Mouse (Mus musculus) forebrain, embryonic 10.5 days (tissue): ENCODE measurements around the gene Cdk15. TPM values are rescaled to one million over a fixed set of nuclear protein-coding genes. Genes with fewer than 3 reads are reported as not detected.
A peak's percentile ranks its signal among the peaks of the same experiment; 100 is the strongest.

Source experiments
- DNase-seq: peaks from one replicate; pipeline ENCODE4 v3.0.0-alpha.2; 2017; ENCODE audit warnings: low spot score; ENCODE audit errors: extremely low spot score
- H3K27ac ChIP-seq: fragments of 300-500 bp; sonication (generic); 2 replicates; pipeline ENCODE4 v1.5.1; 2016; ENCODE audit warnings: mild to moderate bottlenecking
- H3K27me3 ChIP-seq: fragments of 300-500 bp; sonication (generic); 2 replicates; pipeline ENCODE4 v1.6.1; 2016; ENCODE audit warnings: mild to moderate bottlenecking; ENCODE audit not compliant: poor library complexity, severe bottlenecking
- H3K36me3 ChIP-seq: fragments of 300-500 bp; sonication (generic); replicated peaks from 2 replicates; pipeline ENCODE4 v1.6.1; 2016; ENCODE audit warnings: mild to moderate bottlenecking, moderate library complexity
- H3K4me1 ChIP-seq: fragments of 300-500 bp; sonication (generic); 2 replicates; pipeline ENCODE4 v1.6.1; 2016
- H3K4me3 ChIP-seq: fragments of 300-500 bp; sonication (generic); 2 replicates; pipeline ENCODE4 v1.5.1; 2016; ENCODE audit warnings: mild to moderate bottlenecking, moderate library complexity
- H3K9me3 ChIP-seq: fragments of 300-500 bp; sonication (generic); 2 replicates; pipeline ENCODE4 v1.6.1; 2016; ENCODE audit warnings: mild to moderate bottlenecking, moderate library complexity
- WGBS: fragments of 180-500 bp; shearing (Covaris S2); methylation state at CpG from one replicate; pipeline ENCODE4 v1.1.7; 2016; 5-methylcytosine and 5-hydroxymethylcytosine counted together
- polyA plus RNA-seq: library from polyadenylated mRNA; unstranded; fragments of >200 nt; fragmentation: Nextera tagmentation; extraction: Ambion mirVana; gene quantifications from 2 replicates; pipeline ENCODE4 v1.2.1, GENCODE M21; 2016

Gene Cdk15
- polyA plus RNA-seq, 1 experiment from 2014 or later: 0.29 TPM

DNA sequence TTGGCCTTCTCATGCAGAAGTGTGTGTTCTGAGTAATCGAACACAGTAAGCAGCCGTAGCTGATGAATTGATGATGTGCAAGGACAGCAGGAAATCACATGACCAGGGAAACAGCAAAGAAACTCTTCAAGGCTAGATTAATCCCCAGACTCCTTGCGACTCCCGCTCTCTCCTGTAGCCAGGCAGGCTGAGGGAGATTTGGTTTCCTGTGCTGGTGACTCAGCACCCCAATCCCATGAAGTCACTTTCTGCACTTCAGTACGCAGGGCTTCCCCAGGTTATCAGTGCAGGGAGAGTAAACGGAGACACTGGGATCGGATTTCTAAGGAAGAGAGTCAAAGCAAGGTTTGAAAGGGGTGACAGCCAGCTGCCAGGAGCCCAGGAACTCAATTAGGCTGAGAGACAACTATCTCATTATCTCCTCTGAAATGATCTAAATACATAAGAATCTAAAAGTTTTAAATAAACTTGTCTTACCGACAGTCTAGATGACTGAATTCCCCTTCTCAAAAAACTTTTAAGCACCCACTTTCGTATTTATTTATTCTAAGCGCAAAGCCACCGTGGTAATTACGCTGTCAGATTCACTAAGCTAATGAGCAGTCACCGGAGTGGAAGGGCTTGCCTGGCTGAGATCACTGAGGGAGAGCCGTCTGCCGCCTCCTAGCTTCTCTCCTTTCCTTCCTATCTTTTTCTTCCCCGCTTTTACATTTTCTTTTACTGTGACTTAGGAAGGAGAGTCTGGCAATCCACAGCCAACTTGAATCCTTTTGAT is 84.3 kb downstream of the Cdk15 start:
- WGBS: 6% methylated on average over 16 of the region's 16 CpGs
- peaks cover 3% of the 10 kb centered on the region for H3K36me3 ChIP-seq

GRCm38 (mm10) chr1:59341697-59342096 is 85.0 kb downstream of the Cdk15 start:
- H3K4me1 ChIP-seq: peaks cover 37% of the 10 kb centered on the region
- peak overlapping the region; percentile 86 for H3K27ac ChIP-seq
- 20% methylated on average over 3 of the region's 3 CpGs for WGBS
- H3K4me3 ChIP-seq: peak overlapping the region; percentile 37; the same call in 1 of the 2 replicates
- peaks cover 3% of the 10 kb centered on the region for H3K36me3 ChIP-seq
- DNase-seq: no peak
- H3K9me3 ChIP-seq: peaks cover 10% of the 10 kb centered on the region
- H3K27me3 ChIP-seq: no peaks in the 10 kb centered on the region; the same call in 1 of the 2 replicates

More for the DNA sequence above, 84.3 kb downstream of the Cdk15 start:
- Histone ChIP-seq H3K9me3 (peaks cover 10% of the 10 kb centered on the region), H3K27ac (peak overlapping the region; percentile 86), H3K4me1 (peaks cover 37% of the 10 kb centered on the region), H3K4me3 (peak overlapping the region; percentile 37), H3K27me3 (no peaks in the 10 kb centered on the region; the same call in 1 of the 2 replicates)
- peak; percentile 47 for DNase-seq

DNA sequence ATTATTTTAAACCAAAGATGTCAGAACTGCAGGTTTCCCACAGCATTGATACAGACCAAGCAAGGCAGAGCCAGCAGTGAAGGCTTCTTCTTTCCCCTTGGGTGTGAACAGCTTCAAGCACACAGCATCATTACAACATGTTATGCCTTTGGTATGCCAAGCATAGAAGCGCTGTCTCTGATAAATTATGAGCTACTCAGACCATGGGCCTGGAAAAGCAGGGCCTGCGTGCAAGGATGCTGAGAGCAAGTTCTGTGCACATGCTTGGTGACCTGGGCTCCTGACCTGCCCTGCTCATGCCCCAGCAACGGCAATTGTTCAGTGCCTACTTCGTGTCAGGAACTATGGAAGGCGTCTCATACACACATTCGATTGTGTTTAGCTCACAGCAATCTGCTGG is 85.4 kb downstream of the Cdk15 start:
- Histone ChIP-seq H3K27me3 (no peaks in the 10 kb centered on the region; the same call in 1 of the 2 replicates), H3K36me3 (peaks cover 3% of the 10 kb centered on the region), H3K27ac (peak overlapping the region; percentile 86), H3K4me1 (peaks cover 37% of the 10 kb centered on the region), H3K9me3 (peaks cover 10% of the 10 kb centered on the region), H3K4me3 (peak overlapping the region; percentile 37; the same call in 1 of the 2 replicates)
- no peak for DNase-seq
- 68% methylated on average over 6 of the region's 6 CpGs for WGBS

GRCm38 (mm10) chr1:59352706-59353105 is 96.0 kb downstream of the Cdk15 start:
- H3K27ac ChIP-seq: no peak overlapping the region

GRCm38 (mm10) chr1:59355440-59355839 is 98.7 kb downstream of the Cdk15 start:
- peaks cover 8% of the 10 kb centered on the region for H3K4me1 ChIP-seq
- H3K4me3 ChIP-seq: no peak overlapping the region
- H3K36me3 ChIP-seq: no peaks in the 10 kb centered on the region
- no peak for DNase-seq
- H3K9me3 ChIP-seq: no peaks in the 10 kb centered on the region
- no peaks in the 10 kb centered on the region for H3K27me3 ChIP-seq
- WGBS: 90% methylated on average over 9 of the region's 9 CpGs
- H3K27ac ChIP-seq: no peak overlapping the region

More at GRCm38 (mm10) chr1:59352706-59353105, 96.0 kb downstream of the Cdk15 start:
- no peaks in the 10 kb centered on the region for H3K36me3 ChIP-seq
- peaks cover 4% of the 10 kb centered on the region for H3K9me3 ChIP-seq
- no peak overlapping the region for H3K4me3 ChIP-seq
- H3K4me1 ChIP-seq: peaks cover 8% of the 10 kb centered on the region
- no peaks in the 10 kb centered on the region for H3K27me3 ChIP-seq
- WGBS: 84% methylated on average over 4 of the region's 4 CpGs
- no peak for DNase-seq

DNA sequence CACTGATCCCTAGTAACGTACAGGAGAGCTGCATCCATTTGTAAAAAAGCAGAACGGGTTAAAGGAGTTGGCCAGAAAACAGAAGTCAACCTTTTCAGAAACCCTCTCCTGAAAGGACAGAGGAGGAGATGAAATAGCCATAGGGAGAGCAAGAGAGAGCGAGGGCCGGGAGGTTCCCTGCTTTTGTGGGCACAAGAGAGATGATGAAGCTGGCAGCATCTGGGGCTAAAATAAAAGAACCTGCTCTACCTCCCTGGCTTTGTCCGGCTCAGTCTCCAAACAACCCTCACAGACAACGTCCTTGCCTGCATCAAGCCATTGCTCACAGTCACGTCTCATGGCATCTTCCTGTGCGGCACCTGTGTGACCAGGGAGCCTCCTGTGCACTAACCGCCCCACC is 102.4 kb downstream of the Cdk15 start:
- 82% methylated on average over 9 of the region's 9 CpGs for WGBS
- DNase-seq: no peak
- Histone ChIP-seq H3K9me3 (no peaks in the 10 kb centered on the region), H3K36me3 (no peaks in the 10 kb centered on the region), H3K27ac (no peak overlapping the region), H3K4me3 (no peak overlapping the region), H3K4me1 (peaks cover 9% of the 10 kb centered on the region; the same call in 1 of the 2 replicates), H3K27me3 (no peaks in the 10 kb centered on the region)

GRCm38 (mm10) chr1:59360834-59361233 is 104.1 kb downstream of the Cdk15 start:
- Histone ChIP-seq H3K4me1 (peaks cover 9% of the 10 kb centered on the region; the same call in 1 of the 2 replicates), H3K27ac (0 out of 2 replicates have a peak overlapping the region, but pooled peaks have one; percentile 6), H3K4me3 (no peak overlapping the region), H3K9me3 (no peaks in the 10 kb centered on the region), H3K27me3 (no peaks in the 10 kb centered on the region), H3K36me3 (no peaks in the 10 kb centered on the region)
- no peak for DNase-seq
- 60% methylated on average over 3 of the region's 3 CpGs for WGBS

DNA sequence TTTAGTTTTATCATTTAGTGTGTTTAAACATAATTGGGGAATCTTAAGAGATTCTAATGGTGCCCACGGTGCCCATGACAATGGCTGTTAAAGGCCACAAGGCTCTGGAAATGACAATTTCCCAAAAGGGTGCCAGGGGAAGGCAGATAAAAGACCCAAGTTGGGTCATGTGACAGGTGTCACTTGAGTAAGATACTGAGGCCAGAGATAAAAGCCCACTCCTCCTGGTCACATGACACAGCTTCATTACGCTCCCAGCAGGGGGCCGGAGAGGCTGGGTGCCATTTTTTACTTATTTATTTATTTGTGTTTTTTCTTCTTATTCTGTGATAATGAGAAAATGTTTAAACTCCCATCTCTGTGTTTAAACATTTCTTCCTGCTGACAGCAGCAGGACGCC is 104.8 kb downstream of the Cdk15 start:
- H3K27me3 ChIP-seq: peaks cover 1% of the 10 kb centered on the region
- H3K4me3 ChIP-seq: no peak overlapping the region
- H3K9me3 ChIP-seq: no peaks in the 10 kb centered on the region
- WGBS: 78% methylated on average over 4 of the region's 4 CpGs
- DNase-seq: no peak
- H3K27ac ChIP-seq: no peak overlapping the region
- H3K4me1 ChIP-seq: peaks cover 9% of the 10 kb centered on the region; the same call in 1 of the 2 replicates
- H3K36me3 ChIP-seq: no peaks in the 10 kb centered on the region

DNA sequence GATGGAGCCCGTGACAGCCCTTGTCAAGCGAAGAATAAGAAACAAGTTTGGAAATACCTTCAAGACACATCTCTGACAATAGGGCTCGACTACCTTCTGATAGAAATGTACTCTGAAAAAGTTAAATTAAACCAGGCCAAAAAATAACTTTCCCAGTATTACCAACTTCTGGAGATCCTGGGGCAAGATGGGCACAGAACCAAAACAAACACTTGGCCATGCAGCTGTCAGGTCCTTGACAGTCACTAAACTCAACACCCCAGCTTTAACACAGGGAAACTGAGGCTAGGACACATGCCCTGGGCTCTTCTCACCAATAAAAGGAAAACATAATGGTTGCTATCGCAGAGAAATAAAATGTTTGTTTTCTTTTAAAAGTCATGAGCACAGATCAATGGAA is 105.3 kb downstream of the Cdk15 start:
- no peak overlapping the region for H3K27ac ChIP-seq
- no peak overlapping the region for H3K4me3 ChIP-seq
- peaks cover 6% of the 10 kb centered on the region for H3K27me3 ChIP-seq
- 85% methylated on average over 4 of the region's 4 CpGs for WGBS
- DNase-seq: no peak
- no peaks in the 10 kb centered on the region for H3K36me3 ChIP-seq
- no peaks in the 10 kb centered on the region for H3K9me3 ChIP-seq
- peaks cover 9% of the 10 kb centered on the region; the same call in 1 of the 2 replicates for H3K4me1 ChIP-seq

DNA sequence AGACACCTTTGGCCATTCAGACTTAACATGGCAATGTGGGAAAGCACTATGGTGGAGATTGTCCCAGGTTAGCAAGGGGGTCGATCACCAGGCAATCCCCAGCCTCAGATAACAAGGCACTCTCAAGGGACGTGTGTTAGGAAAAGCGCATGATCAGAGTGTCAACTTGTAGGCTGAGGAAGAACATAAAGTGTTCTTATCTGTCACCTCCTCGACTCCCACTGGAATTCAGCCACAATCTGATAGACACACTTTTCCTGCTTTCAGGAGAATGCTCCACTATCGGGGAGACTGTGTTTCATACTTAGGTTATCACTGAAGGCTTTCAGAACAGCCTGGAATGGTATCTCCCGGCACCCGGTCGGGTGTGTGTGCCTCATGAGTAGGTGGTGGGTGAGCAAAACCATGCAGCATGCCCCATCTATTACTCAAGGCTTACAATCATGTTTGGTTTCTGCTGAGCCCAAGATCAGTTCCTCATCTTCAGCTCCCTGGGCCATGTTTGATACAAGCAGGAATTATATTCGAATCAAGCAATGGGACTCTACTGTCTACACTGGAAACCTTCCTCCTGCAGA is 107.8 kb downstream of the Cdk15 start:
- H3K4me3 ChIP-seq: no peak overlapping the region

GRCm38 (mm10) chr1:59367928-59368648 is 111.4 kb downstream of the Cdk15 start:
- WGBS: 34% methylated on average over 13 of the region's 13 CpGs
- no peak overlapping the region for H3K4me3 ChIP-seq
- H3K4me1 ChIP-seq: peaks cover 19% of the 10 kb centered on the region
- peaks cover 18% of the 10 kb centered on the region for H3K27me3 ChIP-seq
- DNase-seq: no peak
- peak overlapping the region; percentile 51; the same call in 1 of the 2 replicates for H3K27ac ChIP-seq
- H3K9me3 ChIP-seq: no peaks in the 10 kb centered on the region
- no peaks in the 10 kb centered on the region for H3K36me3 ChIP-seq

More for the DNA sequence above, 107.8 kb downstream of the Cdk15 start:
- Histone ChIP-seq H3K4me1 (peaks cover 29% of the 10 kb centered on the region), H3K36me3 (no peaks in the 10 kb centered on the region), H3K27ac (no peak overlapping the region), H3K27me3 (peaks cover 18% of the 10 kb centered on the region), H3K9me3 (no peaks in the 10 kb centered on the region)
- DNase-seq: no peak
- 86% methylated on average over 9 of the region's 9 CpGs for WGBS

DNA sequence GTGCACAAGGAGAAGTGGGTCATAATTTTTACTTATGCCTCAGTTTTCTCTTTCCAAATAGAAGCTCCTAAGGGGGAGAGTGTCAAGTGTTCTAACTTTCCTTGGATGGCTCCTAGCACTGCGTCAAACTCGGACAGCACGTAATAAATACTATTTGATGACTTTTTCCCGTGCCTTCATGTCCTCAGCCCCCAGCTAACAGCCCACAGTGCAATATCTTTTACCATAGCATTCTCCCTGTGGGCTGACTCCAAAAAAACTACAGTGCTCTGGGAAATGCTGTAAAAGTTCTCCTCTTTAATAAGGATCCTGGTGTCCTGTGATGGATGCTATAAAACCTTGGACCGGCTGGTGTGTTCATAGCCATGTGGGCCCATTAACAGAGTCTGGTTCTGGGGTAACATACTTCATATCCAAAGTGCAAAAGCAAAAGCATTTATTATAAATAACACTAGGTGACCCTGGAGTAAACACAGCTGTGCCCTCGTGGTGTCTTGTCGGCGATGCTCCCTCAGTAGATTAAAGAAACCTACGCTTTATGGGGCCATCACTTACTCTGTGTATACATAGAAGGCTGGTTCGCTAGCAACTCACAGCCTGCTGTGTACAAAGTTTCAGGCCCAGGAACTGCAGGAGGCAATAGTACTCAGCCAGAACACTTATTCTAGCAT is 112.1 kb downstream of the Cdk15 start:
- Histone ChIP-seq H3K4me3 (no peak overlapping the region), H3K36me3 (no peaks in the 10 kb centered on the region), H3K4me1 (peaks cover 19% of the 10 kb centered on the region), H3K27me3 (peaks cover 18% of the 10 kb centered on the region), H3K27ac (no peak overlapping the region), H3K9me3 (no peaks in the 10 kb centered on the region)
- WGBS: 84% methylated on average over 10 of the region's 10 CpGs
- no peak for DNase-seq
